Mouse (Mus musculus) lung, embryonic 16.5 days (tissue): ENCODE data around the gene Vsnl1. TPM values are rescaled to one million over a fixed set of nuclear protein-coding genes. Genes with fewer than 3 reads are reported as not detected.
A peak's percentile ranks its signal among the peaks of the same experiment; 100 is the strongest.

Experiments used
- ATAC-seq: fragments of 200-750 bp; cut with Nextera tagmentation; 2 replicates; pipeline ENCODE4 v1.8.0; 2017; ENCODE audit warnings: low read depth, mild to moderate bottlenecking, moderate library complexity
- H3K27ac ChIP-seq: fragments of 300-500 bp; sonication (generic); 2 replicates; pipeline ENCODE4 v1.5.1; 2014; ENCODE audit warnings: mild to moderate bottlenecking, control low read depth, low read length
- H3K27me3 ChIP-seq: fragments of 300-500 bp; sonication (generic); 2 replicates; pipeline ENCODE4 v1.6.1; 2014; ENCODE audit warnings: low read depth, low read length, mixed read lengths; ENCODE audit not compliant: control insufficient read depth, insufficient read depth
- H3K36me3 ChIP-seq: fragments of 300-500 bp; sonication (generic); 2 replicates; pipeline ENCODE4 v1.6.1; 2014; ENCODE audit warnings: low read length; ENCODE audit not compliant: control insufficient read depth, insufficient read depth
- H3K4me1 ChIP-seq: fragments of 300-500 bp; sonication (generic); replicated peaks from 2 replicates; pipeline ENCODE4 v1.6.1; 2014; ENCODE audit warnings: low read length, mixed read lengths; ENCODE audit not compliant: control insufficient read depth, insufficient read depth
- H3K4me2 ChIP-seq: fragments of 300-500 bp; sonication (generic); 2 replicates; pipeline ENCODE4 v1.6.1; 2014; ENCODE audit warnings: low read depth, low read length, control low read depth
- H3K4me3 ChIP-seq: fragments of 300-500 bp; sonication (generic); 2 replicates; pipeline ENCODE4 v1.5.1; 2014; ENCODE audit warnings: mild to moderate bottlenecking, low read length, control low read depth
- H3K9ac ChIP-seq: fragments of 300-500 bp; sonication (generic); 2 replicates; pipeline ENCODE4 v1.6.1; 2014; ENCODE audit warnings: low read length, control low read depth
- H3K9me3 ChIP-seq: fragments of 300-500 bp; sonication (generic); 2 replicates; pipeline ENCODE4 v1.6.1; 2016; ENCODE audit warnings: low read length; ENCODE audit not compliant: control insufficient read depth
- WGBS: fragments of 180-500 bp; shearing (Covaris S2); extraction: QIAGEN DNeasy Blood & Tissue Kit; methylation state at CpG from one replicate; pipeline ENCODE4 v1.1.7; 2014; 5-methylcytosine and 5-hydroxymethylcytosine counted together
- polyA plus RNA-seq: library from polyadenylated mRNA; unstranded; fragments of >200 nt; fragmentation: Nextera tagmentation; extraction: Ambion mirVana; gene quantifications from 2 replicates; pipeline ENCODE4 v1.2.1, GENCODE M21; 2015

Gene Vsnl1
- polyA plus RNA-seq: 5.5 and 7.1 TPM in 2 replicates

DNA sequence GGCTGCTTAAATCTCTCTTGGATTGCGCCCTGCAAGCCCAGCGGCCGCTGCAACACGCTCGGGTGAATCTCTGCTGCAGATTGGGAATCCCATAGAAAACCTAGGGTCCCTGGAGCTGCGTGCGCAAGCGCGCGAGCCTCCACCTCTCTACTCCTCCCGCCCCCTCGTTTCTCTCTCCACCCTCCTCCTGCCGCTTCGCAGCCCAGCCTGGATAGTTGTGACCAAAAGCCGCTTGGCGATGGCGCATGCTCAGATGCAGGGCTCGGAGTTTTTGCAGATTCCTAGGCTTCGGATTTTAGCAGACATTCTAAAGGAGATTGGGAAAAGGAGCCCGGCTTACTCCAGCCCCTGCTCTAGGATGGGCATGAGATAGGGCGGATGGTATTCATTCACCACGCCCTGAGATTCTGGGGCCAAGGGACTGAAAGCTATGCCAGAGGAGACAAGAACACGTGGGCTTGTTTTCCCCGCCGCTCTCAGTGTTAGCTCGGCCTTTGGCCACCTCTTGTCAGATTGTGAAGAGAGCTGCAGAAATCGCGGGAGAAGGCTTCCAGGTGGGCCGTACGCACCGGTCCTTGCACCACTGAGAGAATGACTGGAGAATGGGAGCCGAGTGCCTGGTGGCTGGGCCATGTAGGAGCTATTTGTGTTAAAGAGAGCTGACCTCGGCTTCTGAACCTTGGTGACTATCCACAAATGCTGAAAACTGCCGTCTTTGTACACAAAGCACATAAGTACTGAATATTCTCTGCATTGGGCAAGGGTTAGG lies at the start of gene Vsnl1:
TSS of gene Vsnl1 (minus strand) at position 117 of the 769 bp plus-strand sequence.
- peak within 1 kb of the TSS; percentile 50 for H3K9ac ChIP-seq
- 0 out of 2 replicates have a peak, but pooled peaks cover 5% of the 10 kb centered on the region for H3K4me1 ChIP-seq
- H3K27ac ChIP-seq: no peak within 1 kb of the TSS
- no peaks in the 10 kb centered on the region for H3K36me3 ChIP-seq
- H3K9me3 ChIP-seq: no peaks in the 10 kb centered on the region
- peaks cover 14% of the 10 kb centered on the region; the same call in 1 of the 2 replicates for H3K27me3 ChIP-seq
- 2% methylated on average over 34 of the region's 34 CpGs for WGBS
- ATAC-seq: peak; percentile 95
- peak within 1 kb of the TSS; percentile 45 for H3K4me3 ChIP-seq
- H3K4me2 ChIP-seq: peak within 1 kb of the TSS; percentile 71

DNA sequence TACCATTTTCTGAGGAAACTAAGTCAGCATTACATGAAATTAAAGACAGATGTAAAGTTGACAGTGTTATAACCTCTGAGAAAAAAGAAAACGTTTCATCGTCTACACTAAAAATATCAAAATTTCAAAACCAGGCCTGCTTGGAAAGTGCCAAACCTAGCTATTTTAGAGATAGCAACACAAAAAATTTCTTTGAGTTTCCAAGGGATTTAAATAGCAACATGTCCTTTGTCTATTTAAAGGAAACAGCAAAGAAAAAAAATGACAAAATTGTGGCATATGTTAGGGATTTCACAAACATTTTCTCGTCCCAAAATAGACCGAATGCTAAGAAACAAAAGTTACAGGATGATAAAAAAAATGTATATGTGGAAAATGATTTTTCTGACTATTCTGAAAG lies 20.2 kb upstream of the Vsnl1 start:
- Histone ChIP-seq H3K9me3 (no peaks in the 10 kb centered on the region), H3K9ac (no peak overlapping the region), H3K4me2 (peak overlapping the region; percentile 97), H3K36me3 (no peaks in the 10 kb centered on the region), H3K27me3 (peaks cover 6% of the 10 kb centered on the region; the same call in 1 of the 2 replicates), H3K4me3 (no peak overlapping the region; the same call in 1 of the 2 replicates), H3K4me1 (peaks cover 4% of the 10 kb centered on the region), H3K27ac (no peak overlapping the region)
- no peak for ATAC-seq
- WGBS: 66% methylated on average over 4 of the region's 4 CpGs

DNA sequence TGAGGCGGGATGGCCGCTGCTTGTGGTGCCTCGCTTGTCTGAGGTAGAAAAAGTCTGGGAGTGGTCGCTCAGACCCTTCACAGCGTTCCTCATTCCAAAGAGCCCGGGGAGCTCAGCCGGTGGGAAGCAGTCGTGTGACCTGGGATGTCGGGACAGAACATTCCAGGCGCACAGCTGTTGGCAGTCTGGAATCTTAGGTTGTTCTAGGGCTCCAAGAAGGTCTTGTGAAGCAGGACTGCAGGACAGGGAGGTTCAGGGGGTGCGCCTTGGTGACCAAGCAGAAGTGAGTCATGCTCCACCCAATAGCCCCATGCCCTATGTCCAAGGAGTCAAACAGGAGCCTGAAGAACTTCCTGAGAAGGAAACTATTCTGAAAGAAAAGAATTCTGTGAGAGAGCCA lies 19.8 kb upstream of the Vsnl1 start:
- Histone ChIP-seq H3K4me3 (peak overlapping the region; percentile 62), H3K27me3 (peaks cover 6% of the 10 kb centered on the region; the same call in 1 of the 2 replicates), H3K27ac (no peak overlapping the region), H3K4me2 (peak overlapping the region; percentile 97), H3K4me1 (peaks cover 4% of the 10 kb centered on the region), H3K9ac (peak overlapping the region; percentile 65), H3K36me3 (no peaks in the 10 kb centered on the region), H3K9me3 (no peaks in the 10 kb centered on the region)
- no peak; the same call in 1 of the 2 replicates for ATAC-seq
- WGBS: 3% methylated on average over 11 of the region's 11 CpGs

DNA sequence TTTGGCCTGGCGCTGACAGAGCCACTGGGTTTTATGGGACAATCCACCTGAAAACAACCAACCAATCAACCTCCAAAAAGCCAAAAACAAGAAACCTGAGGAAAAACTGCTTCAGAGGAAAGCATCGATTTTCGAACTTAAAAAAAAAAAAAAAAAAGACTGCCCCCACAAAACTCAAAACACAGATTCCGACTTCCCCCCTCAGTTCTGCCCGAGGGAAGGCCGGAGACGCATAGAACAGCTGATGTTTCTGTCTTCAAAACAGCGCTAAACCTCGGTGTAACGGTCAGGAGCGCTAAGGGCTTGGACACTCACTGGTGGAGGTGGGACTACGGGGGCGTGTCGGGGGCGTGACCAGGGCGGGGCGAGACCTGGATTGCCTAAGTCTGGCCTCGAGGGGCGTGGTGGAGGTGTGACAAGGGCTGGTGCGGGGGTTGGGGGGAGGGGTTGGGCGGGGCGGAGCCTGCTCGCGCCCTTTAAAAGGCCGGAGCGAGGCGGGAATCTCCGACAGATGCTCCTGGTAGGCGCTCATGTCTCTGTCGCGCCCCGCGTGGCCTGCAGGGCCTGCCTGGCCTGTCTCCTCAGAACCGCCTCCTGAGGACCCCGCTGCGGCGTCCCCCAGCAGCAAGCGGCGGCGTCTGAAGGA lies 19.3 kb upstream of the Vsnl1 start, which contains the start of gene Rad51ap2:
TSS of gene Rad51ap2 (plus strand) at position 531 of the 646 bp plus-strand sequence.
- Histone ChIP-seq H3K4me2 (peak within 1 kb of the TSS; percentile 97), H3K4me1 (peaks cover 4% of the 10 kb centered on the region), H3K27ac (no peak within 1 kb of the TSS), H3K36me3 (no peaks in the 10 kb centered on the region), H3K9me3 (no peaks in the 10 kb centered on the region), H3K27me3 (peaks cover 6% of the 10 kb centered on the region; the same call in 1 of the 2 replicates), H3K4me3 (peak within 1 kb of the TSS; percentile 62), H3K9ac (peak within 1 kb of the TSS; percentile 65)
- ATAC-seq: peak; percentile 100
- WGBS: 1% methylated on average over 40 of the region's 40 CpGs

DNA sequence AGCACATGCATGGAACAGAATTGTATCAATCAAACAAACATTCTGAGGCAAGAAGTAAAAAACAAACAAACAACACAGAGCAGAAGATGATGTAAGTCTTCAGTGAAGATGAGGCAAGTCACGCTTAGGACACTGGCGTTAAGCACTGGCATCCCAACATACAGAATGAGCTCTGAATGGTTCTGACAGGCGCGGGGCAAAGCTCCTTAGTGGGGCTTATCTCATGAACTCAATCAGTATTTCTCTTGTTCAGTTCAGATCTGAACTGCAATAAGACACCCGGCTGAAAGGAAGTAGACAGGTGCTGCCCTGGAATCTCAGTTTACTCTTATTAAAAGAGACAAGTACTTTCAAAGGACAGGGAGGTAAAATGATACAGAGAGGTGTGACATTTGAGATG lies 17.7 kb upstream of the Vsnl1 start:
- Histone ChIP-seq H3K4me1 (peaks cover 4% of the 10 kb centered on the region), H3K9me3 (no peaks in the 10 kb centered on the region), H3K36me3 (no peaks in the 10 kb centered on the region), H3K9ac (no peak overlapping the region), H3K27ac (no peak overlapping the region), H3K4me2 (no peak overlapping the region), H3K4me3 (no peak overlapping the region), H3K27me3 (peaks cover 6% of the 10 kb centered on the region; the same call in 1 of the 2 replicates)
- 61% methylated on average over 5 of the region's 5 CpGs for WGBS
- ATAC-seq: no peak

DNA sequence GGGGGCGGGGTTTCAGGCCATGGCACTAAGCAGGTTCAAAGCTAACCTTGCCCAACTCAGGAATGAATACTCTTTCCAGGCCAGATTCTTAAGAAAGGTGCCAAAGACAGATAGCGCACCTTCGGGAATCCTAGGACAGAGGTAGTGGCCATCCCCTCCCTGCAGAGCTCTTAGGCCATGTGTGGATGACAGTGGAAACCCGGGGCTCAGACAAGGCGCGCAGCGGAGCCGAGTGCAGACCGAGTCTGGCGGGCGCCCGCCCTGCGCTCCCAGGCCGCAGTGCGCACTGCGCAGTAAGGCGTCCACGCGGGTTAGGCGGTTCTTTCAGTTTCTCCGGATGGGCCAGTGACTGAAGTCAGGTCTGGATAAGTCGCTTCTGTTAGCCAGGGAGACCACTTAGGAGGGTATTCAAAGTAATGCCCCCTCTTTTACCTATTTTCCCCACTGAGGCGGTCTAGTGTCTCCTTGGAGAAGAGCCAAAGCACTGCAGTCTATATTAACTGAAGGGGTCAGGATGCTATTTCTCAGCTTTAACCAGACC lies 1.6 kb upstream of the Vsnl1 start:
- Histone ChIP-seq H3K27me3 (peaks cover 14% of the 10 kb centered on the region; the same call in 1 of the 2 replicates), H3K4me2 (peak overlapping the region; percentile 71), H3K9me3 (no peaks in the 10 kb centered on the region), H3K9ac (no peak overlapping the region), H3K4me1 (0 out of 2 replicates have a peak, but pooled peaks cover 5% of the 10 kb centered on the region), H3K36me3 (no peaks in the 10 kb centered on the region), H3K27ac (no peak overlapping the region), H3K4me3 (peak overlapping the region; percentile 28)
- ATAC-seq: no peak
- WGBS: 25% methylated on average over 23 of the region's 23 CpGs

DNA sequence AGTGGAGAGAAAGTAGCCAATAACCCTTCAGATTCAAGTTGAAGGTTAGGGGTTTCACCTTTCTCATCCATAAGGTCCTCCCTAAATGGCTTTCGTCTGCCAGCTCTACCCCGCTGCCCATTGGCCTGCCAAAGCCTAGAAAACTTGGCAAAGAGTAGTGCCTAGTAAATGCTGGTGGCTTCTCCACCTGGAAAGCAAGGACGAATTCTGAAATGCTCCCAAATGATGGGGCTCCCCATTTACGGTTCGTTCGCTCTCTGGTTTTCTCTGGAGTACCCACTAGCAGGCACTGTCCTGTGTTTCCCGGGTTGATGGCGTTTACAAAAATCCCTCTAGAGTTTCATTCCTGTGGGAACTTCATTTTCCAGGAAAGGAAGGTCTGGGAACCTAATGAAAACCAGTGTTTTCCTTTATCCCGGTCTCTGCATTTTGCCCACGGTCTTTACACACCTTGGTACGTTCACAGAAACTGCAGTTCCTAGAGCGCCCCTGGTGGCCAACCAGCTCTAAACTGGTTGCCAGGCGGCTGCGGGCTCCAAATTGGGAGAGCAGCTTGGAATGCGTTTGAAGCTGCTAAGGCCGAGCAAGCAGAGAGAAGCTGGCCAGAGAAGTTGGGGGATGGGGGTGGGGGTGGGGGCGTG lies 973 bp upstream of the Vsnl1 start:
- Histone ChIP-seq H3K9ac (no peak overlapping the region), H3K36me3 (no peaks in the 10 kb centered on the region)

DNA sequence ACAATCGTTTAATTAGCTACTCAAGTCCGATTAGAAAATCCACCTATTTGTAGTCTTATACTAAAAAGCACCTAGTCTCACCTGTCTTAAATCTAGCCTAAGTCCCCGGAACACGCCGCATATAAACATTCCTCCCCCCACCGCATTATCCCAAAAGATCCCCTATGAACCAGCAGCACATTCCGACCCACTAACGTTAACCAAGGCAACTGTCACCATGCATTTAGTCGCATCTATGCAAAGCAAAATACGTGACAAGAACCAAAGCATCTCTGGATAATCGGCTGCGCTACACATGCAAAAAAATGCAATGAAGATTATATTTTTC lies 426 bp downstream of the Vsnl1 start:
- Histone ChIP-seq H3K27ac (no peak overlapping the region), H3K36me3 (no peaks in the 10 kb centered on the region), H3K9me3 (no peaks in the 10 kb centered on the region), H3K4me3 (peak overlapping the region; percentile 45), H3K27me3 (peaks cover 14% of the 10 kb centered on the region; the same call in 1 of the 2 replicates), H3K9ac (peak overlapping the region; percentile 50), H3K4me2 (peak overlapping the region; percentile 71), H3K4me1 (0 out of 2 replicates have a peak, but pooled peaks cover 5% of the 10 kb centered on the region)
- ATAC-seq: no peak
- 2% methylated on average over 12 of the region's 12 CpGs for WGBS

More for the DNA sequence above, 973 bp upstream of the Vsnl1 start:
- H3K4me2 ChIP-seq: peak overlapping the region; percentile 71
- no peaks in the 10 kb centered on the region for H3K9me3 ChIP-seq
- H3K4me1 ChIP-seq: 0 out of 2 replicates have a peak, but pooled peaks cover 5% of the 10 kb centered on the region
- no peak overlapping the region for H3K27ac ChIP-seq
- peaks cover 14% of the 10 kb centered on the region; the same call in 1 of the 2 replicates for H3K27me3 ChIP-seq
- WGBS: 20% methylated on average over 17 of the region's 17 CpGs
- H3K4me3 ChIP-seq: peak overlapping the region; percentile 26; the same call in 1 of the 2 replicates
- ATAC-seq: peak; percentile 66
